Mouse (Mus musculus): ENCODE data around the gene Lrrc27. TPM values are rescaled to one million over a fixed set of nuclear protein-coding genes. Genes with fewer than 3 reads are reported as not detected.
A peak's percentile ranks its signal among the peaks of the same experiment; 100 is the strongest.

Lrrc27 gene
- polyA plus RNA-seq, 2 experiments from 2014 or later = 1.2 to 1.8 TPM

DNA sequence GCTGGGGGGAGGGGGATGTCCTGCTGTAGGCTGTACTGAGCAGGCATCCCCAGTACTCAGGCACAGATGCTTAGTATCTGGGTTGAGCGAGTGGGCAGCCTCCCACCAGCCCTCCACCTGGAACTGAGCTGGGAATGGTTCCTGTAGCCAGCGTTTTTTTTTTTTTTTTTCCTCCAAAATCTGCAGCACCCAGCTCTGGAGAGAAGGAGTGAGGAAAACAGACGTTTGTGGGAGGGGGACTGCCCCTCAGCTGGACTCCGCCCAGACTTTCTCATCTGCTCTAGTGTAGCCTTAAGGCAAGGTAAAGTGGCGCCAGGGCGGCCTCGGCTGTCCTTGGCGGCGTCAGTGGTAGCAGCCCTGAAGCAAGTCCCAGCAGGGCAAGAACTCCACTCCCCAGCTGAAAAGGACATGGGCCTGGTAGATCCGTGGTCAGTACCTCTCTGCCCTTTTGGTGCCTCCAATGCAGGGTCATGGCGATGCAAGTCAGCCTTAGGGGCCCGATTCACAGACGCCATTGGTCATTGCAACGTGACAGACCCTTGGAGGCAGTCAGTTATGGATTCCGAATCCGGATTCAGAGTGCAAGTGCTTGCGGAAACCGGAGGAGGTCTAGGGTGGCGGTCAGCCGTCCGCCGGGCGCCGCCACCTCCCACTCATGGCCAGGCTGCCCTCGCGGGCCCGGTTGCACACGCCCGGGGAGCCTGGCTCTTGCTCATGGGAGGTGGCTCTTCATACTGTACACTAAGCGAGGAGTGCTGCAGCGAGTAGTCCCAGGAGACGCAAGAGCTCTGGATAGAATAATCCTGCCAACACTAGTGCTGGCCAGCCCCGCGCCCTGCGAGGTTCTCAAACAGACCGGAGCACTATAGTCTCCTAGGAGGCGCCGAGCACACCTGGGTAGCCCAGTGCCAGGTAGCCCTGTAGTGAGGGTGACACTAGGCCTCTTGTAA is 34.4 kb downstream of the Lrrc27 start:
- no peak for ATAC-seq

DNA sequence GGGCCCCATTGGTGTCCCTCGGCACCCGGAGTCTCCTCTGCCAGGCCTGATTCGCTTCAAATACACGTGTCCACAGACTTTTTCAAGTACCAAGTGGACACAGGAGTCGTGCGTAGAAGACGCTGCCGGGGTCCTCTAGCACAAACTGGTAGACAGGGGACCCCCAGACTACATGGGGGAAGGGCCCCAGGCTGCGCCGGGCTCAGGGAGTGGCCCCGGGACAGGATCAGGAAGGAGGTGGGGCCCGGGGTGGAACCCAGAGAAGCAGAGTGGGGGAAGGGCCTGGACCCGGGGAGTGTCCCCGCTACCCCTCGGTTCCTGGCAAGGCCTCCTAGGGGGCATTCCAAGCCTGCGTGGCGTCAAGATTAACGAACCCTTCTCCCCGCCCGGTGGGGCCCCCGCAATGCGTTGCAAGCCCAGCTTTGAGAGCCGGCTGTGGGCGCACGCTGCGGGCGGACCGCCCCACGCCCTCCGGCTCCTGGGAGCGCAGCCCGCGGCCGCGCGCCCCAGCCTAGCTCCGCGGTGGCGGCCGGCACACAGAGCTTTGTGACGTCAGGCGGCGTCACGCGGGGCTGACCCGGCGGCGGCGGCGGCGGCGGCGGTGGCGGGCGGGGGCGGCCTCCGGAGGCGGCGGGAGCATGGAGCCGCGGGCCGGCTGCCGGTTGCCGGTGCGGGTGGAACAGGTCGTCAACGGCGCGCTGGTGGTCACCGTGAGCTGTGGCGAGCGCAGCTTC is 35.3 kb downstream of the Lrrc27 start, which contains the start of gene Pwwp2b:
Pwwp2b (plus strand) TSS at position 602 of the 734 bp plus-strand sequence.
- peak; percentile 82 for ATAC-seq

DNA sequence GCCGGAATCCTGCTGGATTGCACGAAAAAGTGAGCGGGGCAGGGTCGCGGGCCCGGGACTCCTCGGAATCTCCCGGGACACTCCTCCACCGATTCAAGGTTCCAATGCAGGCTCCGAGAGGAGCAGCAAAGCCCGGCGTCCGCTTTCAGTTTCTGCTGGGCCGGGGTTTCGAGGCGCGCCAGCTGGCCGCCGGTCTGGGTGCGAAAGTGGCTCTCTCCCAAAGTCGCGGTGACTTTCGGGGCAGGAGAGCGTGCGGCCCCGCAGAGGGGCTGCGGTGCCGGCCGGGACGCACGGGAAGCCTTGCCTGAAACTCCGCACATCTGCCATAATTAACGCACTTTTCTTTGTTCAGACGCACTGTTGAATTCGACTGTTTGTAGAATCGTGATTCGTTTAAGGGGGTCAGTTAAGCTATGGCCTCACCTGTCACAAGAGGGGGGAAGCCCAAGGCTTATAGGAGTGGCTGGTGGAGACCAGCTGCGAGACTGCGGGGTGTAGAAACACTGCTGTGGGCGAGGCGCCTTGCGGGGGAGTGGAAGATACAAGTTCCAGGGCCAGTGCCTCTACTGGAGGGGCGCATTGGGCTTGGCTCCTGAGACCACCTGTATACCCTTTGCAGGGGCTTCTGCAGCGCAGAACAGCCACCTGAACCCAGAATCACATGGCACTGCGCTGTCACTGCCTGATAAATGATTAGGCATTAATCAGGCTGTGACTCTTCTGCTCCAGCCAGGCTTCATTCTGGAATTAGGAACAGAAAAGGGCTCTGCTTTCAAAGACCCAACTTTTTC is 36.0 kb downstream of the Lrrc27 start:
- peak; percentile 28 for ATAC-seq

DNA sequence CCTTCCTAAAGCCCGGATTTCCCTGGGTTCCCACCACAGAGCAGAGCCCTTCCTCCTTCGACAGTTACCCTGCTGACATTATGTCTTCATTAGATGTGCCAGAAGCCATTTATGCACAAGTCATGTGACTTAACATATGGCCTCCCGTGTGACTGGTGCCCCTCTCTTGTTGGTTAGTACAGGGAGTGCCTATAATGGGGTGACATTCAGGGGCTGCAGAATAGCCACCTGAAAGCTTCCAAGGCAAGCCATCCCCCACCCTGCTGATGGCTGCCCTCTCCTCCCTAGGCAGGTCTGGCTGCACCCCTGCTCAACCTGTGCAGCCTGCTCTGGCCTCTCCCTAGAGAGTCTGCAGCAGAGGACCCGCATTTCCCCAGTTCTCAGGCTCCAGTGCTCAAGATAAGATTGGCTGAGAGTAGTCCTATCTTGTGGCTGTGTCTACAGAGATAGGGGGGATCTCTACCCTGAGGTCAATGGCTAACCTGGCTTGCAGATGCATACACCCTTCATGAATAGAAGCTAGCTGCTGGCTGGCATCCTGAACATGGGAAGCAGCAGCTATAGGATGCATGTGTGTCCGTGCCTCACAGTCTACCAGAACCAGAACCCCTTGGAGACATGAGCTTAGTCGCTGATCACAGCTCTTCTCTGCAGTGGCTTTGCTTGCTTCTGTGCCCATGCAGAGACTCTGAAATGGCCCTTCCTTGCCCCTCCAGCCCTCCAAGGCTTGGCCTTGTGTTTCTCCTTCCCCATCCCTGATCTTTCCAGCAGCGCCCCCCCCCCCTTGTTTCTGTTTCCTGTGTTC is 36.8 kb downstream of the Lrrc27 start:
- ATAC-seq = no peak

DNA sequence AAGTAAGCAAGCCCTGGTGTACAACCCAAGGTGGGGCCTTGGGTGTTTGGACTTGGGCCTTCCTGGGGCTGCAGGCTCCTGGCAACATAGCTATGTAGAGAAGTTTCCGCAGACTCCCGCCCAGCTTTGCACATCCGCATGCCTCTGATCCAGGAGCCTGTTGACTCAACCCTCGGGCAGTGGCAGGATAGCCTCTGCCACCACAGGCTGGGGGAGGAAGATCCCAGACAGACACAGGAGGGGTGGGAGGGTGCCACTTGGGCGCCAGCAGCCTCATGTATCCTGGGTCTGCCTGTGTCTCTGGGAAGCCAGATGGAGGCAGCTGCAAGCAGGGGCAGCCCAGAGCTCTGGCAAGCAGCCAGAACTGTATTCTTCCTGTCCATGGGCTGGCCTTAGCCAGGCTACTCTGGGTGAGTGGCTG is 39.1 kb downstream of the Lrrc27 start:
- no peak for ATAC-seq

DNA sequence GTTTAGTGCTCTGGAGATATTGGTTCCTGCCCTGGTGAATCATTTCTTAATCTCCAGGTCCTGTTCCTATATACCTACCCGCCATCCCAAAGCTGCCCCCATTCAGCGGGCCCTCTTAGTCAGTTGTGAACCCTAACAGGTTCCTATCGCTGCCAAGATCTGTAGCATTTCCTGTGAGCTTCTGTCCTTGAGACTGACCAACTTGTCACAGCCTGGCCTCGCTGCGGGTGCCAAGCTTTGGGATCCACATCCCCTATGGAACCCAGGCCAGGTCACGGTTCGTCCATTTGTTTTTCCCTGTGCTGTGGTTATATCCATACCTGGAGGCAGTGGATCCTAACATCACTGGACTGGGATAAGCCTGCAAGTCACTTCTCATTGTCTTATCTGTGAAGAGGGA is 39.8 kb downstream of the Lrrc27 start:
- ATAC-seq = no peak

DNA sequence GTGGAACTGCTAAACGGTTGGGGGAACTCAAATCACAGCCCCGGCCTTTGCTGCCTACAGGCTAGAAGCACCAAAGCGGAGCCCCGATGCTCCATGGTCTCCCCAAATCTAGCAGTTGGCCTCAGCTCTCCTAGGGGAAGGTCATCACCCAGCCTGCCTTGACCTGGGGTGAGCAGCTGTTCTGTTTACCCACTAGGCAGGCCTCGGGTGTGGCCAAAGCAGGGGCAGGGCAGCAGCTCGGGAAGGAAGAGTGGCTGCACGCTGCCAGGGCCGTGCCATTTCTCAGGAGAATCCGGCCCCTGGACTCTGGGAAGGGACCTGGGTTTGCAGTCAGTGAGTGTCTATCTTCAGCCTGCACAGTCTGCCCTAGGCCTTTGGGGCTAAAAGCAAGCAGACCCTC is 40.2 kb downstream of the Lrrc27 start:
- no peak for ATAC-seq

DNA sequence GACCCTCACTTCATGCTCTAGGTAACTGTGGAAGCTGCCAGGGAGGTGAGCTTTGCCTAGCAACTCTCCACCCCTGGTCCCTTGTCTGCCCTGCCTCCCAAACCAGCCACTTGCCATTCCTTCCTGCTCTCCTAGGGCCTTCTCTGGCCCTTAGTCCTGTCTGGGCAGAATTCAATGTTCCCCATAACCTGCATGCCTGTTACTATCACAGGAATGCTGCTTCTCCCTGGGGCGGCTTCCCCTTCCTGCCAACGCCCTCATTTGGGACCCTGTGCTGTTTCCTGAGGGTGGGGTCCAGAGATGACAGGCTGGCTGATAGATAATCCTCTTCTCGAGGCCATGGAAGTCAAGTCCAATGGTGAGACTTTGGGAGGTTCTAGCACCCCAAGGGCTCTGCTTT is 40.7 kb downstream of the Lrrc27 start:
- ATAC-seq = no peak

DNA sequence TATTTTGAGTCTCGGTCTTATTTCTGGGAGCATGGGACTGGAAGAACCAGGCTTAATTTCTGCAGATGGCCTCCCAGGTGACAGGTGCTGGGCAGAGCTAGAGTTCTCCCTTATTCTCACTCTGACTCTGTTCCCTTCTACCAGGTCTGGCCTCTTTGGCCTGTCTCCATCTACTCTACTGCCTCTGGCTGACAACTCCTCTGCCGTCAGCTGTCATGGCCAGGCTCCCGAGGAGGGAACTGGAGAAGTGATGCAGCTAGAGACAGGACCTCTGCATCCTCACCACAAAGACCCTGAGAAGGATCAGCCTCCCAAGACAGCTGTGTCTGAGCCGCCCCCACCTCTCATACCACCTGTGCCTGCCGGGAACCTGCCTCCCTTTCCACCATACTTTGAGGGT is 41.8 kb downstream of the Lrrc27 start:
- ATAC-seq = no peak

DNA sequence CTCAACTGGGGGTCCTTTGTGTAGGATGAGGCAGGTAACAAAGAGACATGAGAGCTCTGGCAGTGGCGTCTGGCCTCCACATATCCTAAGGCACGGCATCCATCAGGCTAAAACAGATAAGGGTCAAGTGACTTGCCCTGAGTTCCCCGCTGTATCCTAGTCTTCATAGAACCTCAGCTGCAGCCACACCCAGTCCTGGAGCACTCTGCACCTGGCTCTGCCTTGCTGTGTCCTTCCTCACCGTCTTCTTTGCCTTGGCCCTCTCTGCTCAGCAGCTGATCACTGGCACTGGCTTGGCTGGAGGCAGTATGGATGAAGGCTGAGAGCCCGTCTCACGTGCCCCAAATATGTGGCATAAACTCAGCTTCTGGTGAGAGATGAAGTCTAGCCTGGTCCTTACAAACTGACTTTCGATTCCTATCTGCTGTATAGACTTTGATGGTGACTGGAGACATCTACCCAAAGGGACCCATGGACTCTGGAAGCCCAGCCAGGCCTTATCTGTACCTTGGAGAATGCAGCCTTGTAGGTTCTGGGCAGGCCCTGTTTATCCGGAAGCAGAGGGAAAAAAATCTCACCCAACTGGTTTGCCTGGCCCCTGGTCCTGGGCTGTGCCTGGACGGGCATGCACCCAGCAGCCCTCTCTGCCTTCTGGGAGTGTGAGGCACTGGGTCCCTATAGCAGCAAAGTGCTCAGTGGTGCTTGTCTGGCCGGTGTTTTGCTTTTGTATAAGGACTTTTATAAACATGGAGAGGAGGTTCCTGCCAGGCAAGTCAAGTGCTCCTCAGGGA is 45.2 kb downstream of the Lrrc27 start:
- no peak for ATAC-seq

DNA sequence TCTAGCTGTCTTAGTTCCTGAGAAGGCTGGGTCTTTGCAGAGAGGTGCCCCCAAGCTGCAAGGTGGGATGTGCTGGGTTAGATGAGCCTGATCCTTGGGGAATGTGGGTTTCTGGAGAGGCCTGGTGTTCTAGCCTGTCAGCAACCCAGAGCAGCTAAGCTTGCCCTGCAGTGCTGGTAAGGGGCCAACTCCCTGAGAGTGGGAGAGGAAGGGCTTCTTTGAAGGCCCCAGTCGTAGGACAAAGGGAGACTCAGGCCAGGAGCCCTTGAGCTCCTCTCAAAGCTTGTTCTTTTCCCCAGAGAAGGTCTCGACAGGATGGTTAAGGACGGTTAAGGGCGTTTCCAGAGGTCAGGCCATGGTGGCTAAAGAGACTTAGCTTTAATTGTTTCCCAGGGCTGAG is 51.5 kb downstream of the Lrrc27 start:
- ATAC-seq = no peak

DNA sequence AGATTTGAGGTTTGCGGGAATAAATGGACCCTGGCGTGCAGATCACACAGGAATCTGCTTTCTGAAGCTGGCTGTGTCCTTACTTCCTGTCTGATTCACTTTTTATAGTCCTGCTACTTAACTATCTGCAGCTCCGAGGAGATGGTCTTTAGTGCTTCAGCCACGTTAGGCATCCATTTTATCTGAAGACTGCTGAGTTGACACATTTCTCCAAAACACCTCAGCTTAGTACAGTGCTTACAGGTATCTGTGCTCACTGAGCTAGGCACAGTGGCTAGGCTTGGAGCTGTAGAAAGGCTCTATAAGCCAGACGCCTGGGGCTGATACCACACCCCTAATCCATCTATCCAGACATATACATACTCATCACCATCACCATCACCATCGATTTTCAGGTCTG is 52.8 kb downstream of the Lrrc27 start:
- no peak for ATAC-seq

DNA sequence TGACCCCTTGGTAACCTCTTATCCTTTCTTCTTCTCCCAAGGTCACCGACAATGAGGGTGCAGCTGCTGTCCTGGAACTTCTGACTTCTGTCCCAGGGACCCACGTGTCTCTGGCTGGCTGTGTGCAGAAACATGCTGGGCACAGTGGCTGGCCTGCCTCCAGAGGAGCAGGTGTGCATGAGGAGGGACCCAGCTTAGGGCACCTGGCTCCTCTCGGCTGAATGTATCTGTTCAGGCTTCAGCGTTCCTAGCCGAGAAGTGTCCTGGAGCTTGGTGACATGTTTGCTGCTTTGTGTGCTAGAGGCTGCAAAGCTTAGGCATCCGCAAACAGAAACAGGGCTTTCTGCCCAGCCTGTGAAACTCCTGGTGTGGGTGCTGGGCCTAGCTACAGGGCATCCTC is 53.6 kb downstream of the Lrrc27 start:
- ATAC-seq = no peak

DNA sequence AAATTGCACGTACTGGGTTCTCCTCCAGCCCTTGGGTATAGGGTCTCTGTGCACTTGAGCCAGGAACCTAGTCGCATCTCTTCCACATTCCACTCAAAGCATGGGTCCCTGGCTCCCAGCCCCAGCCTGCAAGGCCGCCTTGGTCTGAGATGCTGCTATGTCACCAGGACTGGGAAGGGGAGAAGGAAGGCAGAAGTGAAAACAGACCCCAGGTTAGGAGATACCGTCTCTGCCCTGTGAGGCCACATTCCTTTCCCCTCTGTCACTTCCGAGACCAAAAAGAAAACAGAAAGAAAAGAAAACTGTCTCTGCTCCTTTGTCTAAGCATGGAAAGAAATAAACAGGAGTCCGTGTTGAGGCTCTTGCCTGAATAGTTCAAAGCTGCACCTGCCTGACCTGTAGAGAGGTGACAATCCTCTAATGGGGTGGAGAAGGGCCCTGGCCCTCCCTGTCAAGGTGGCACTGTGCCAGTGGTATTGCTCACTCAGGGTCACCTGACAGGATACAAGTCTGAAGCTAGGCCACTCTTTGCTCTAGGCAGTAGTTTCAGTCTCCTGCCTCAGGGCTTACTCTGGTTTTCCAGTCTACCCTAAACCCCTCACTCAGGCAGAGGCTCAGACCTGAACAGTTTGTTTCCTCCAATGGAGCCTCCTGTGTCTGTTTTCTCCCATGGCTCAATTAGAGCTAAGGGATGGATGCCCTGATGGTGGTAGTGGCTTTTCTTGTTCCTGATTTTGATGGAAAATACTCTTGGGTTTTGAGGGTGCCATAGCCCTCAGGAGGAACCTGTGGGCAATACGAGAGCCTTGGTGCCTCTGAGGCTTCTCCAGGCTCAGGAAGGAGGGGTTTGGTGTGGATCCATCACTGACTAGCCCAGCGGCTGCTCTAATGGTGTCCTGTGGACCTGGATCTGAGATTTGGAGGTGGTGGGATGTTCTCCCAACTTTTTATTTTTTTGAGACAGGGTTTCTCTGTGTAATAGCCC is 54.4 kb downstream of the Lrrc27 start:
- ATAC-seq = no peak

DNA sequence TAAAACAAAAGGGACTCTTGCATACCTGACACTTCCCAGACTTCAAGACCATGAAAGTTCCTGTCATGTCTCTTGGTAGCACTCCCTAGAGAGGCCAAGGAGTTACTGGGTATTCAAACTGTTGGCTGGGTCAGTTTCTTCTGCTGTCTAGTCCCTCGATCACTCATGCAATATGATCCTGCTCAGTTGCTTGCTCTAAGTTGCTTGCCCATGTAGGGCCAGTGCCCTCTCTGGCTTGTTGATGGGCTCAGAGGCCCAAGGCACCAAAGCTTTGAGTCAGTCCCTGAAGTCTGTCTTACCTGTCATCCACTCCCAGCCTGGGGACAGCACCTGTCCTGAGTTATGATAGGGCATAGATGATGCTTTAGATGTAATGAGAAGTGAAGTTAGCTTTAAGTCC is 58.0 kb downstream of the Lrrc27 start:
- no peak for ATAC-seq

DNA sequence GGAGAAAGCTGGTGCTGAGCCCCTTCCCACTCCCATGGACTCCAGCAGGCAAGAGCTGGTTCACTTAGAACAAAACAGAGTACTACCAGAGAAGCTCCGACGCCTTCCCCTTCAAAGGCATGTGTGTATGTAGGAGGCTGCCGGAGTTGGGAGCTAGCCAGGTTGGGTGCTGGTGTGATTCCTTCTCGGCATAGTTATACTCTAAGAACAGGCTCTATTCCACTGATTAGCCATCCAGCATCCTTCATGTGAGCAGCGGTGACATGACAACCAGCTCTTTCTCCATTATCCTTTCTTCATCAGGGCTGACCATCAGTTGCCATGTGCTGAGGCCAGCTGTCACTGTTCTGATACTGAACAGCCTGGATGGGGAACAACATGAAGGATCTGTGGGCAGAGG is 59.1 kb downstream of the Lrrc27 start:
- no peak for ATAC-seq

DNA sequence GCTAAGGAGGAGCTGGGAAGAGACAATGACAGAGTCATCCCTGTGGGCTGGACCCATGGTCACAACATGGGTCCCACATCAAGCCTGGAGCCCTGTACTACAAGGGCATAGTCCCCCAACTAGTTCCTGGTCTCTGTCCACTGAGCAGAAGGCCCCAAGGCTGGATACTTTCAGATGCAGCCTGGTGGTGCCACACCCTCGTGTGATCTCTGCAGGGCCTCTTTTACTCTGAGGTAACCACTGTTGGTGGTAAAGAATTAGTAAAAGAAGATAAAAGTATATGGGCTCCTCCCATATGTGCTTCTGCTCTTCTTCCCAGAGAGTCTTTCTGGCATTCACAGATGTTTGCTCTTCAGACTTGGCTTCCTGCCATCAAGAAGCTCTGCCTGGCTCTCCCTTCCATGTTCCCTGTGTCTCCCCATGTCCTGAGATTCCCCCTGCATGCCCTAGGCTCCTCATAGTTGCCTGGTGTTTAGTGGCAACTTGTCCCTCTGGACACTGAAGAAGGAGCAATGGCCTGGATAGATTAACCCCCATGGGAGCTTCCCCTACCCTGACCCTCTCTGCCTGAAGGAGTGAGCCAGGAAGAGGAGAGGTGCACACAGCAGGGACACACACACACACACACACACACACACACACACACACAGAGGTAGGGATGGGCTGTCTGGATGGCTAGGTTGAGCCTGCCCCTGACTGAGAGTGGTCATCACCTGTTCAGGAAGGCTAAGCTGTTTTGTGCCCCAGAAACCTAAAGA is 60.0 kb downstream of the Lrrc27 start:
- ATAC-seq = no peak

DNA sequence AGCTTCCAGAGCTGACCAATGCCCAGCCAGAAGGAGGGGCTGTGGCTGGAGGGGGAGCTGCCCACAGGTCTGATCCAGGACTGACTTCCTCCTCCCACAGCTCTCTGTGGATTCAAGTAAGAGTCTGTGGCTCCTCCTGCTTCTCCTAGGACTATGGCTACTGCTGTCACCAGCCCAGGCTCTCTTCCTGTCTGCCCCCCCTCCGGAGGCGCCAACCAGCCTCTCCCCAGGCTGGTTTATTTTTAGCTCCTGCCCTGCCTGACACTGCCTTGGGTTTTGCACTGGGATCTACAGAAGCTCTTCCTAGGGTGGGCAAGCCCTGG is 60.6 kb downstream of the Lrrc27 start:
- ATAC-seq = peak; percentile 54

DNA sequence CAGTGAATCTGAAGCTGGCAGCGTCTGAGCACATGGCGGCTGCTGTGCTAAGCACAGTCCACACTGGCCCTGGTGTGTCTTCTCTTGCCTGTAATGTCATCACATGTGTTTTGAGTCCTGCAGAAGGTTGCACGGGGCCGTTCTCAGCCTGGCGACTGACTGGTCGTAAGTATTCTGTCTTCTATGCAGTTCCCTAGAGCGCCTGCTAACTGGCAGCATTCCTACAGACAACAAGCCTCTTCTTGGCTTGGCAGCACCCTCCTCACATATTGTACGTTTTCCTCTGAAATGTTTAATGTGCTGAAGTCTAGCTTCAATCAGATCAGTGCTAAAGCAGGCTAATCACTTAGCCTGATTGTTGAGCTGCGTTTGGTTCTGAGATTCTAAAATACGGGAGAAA is 62.8 kb downstream of the Lrrc27 start:
- ATAC-seq = no peak

All from activated CD4-positive, CD25-positive, alpha-beta regulatory T cell, adult 4 months (primary cell).